9 mouse cellular contexts compared by ENCODE assay signal in the genomic region with DNA sequence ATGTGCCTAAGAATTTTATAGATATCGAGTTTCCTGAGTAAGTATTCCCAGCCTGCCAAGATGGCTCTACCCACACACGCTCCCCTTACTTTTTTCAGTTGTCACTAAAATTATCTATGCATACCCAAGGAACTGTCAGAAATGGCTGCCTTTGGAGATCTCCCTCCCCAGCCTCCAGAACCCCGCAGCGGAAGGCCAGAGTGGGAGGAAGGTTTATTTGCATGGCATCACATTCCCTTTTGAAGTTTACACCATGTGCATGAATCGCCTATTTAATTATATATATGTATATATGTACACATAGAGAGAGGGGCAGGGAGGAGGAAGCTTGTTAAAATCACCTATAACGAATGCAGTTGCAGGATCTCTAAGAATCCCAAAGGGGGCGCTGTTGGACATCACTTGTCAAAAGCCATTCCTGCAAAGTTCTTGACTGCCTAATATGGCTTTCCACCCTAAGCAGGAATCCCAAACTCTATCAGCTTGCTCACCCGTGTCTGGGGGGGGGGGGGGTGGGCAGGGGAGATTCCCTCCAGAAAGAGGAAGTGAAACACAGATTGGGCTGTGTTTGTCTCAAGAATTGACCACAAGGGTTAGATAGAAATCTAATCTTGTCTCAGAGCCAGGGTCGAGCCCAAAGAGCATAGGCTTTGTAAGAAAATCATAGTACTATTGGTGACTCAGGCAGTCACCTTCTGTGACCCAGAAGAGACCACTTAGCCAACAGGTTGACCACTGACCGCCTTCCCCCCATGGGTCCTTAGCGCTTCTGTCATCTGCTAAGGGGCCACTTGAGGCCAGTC. TPM values are rescaled to one million over a fixed set of nuclear protein-coding genes. Genes with fewer than 3 reads are reported as not detected.
A peak's percentile ranks its signal among the peaks of the same experiment; 100 is the strongest.
DNase-seq lines count a peak whose midpoint lies in the region; ATAC-seq and TF ChIP-seq lines count a peak whose summit lies in the region.
"Had no signal": no experiment of that assay in that cellular context is flagged by ENCODE, and none has a peak within 500 bp of the region (broad histone marks: within the 10 kb centered on the region; RNA-seq: fewer than 3 reads in every experiment).

No protein-coding gene starts in this region.

- H3K9ac ChIP-seq in heart, postnatal 0 days (replicated peaks; ENCODE audit: low read depth, low read length): no peak overlapping the region
- no peak overlapping the region for H3K9ac ChIP-seq in heart, embryonic 11.5 days (ENCODE audit: low read depth, low read length)
- H3K9ac ChIP-seq: embryonic facial prominence, embryonic 13.5 days had no signal

- H3K4me1 ChIP-seq in heart, postnatal 0 days (ENCODE audit: control insufficient read depth, insufficient read depth): peaks cover 12% of the 10 kb centered on the region
- peaks cover 9% of the 10 kb centered on the region for H3K4me1 ChIP-seq in heart, embryonic 11.5 days (ENCODE audit: control insufficient read depth, insufficient read depth, low read length)

- no peaks in the 10 kb centered on the region for H3K36me3 ChIP-seq in heart, postnatal 0 days (replicated peaks; ENCODE audit: control insufficient read depth, insufficient read depth, low read length)
- no peaks in the 10 kb centered on the region for H3K36me3 ChIP-seq in heart, embryonic 11.5 days (ENCODE audit: control insufficient read depth, insufficient read depth, low read length)
- peaks cover 27% of the 10 kb centered on the region for H3K36me3 ChIP-seq in splenic B cell, adult 2 months (ENCODE audit: control insufficient read depth, insufficient read depth, low read length, poor library complexity, severe bottlenecking)
- H3K36me3 ChIP-seq: embryonic facial prominence, embryonic 13.5 days had no signal

- 32% methylated on average over 11 of the region's 11 CpGs for WGBS in heart, postnatal 0 days
- 36% methylated on average over 11 of the region's 11 CpGs for WGBS in heart, embryonic 11.5 days (ENCODE audit: insufficient replicate concordance)

- H3K4me2 ChIP-seq in heart, postnatal 0 days (ENCODE audit: low read depth, low read length): no peak overlapping the region
- no peak overlapping the region for H3K4me2 ChIP-seq in heart, embryonic 11.5 days
- H3K4me2 ChIP-seq: embryonic facial prominence, embryonic 13.5 days had no signal

- H3K4me3 ChIP-seq in heart, postnatal 0 days (ENCODE audit: low read depth, low read length): no peak overlapping the region
- no peak overlapping the region for H3K4me3 ChIP-seq in heart, embryonic 11.5 days (ENCODE audit: low read depth, low read length)
- H3K4me3 ChIP-seq: embryonic facial prominence, embryonic 13.5 days had no signal

- ATAC-seq in heart, postnatal 0 days (ENCODE audit: insufficient read depth, low read depth): no peak
- ATAC-seq in heart, embryonic 11.5 days (replicated peaks; ENCODE audit: insufficient number of reproducible peaks, low FRiP score, low TSS enrichment): no peak
- ATAC-seq in hematopoietic stem cell, adult 5-6 weeks (replicated peaks in 1 of 2; ENCODE audit: insufficient read depth in 1 of 2, low FRiP score in 2 of 2, low TSS enrichment in 1 of 2, low read depth in 1 of 2, poor library complexity in 2 of 2, severe bottlenecking in 2 of 2): peak; percentile 58 to 65

- H3K27ac ChIP-seq in heart, postnatal 0 days (ENCODE audit: low read depth): no peak overlapping the region
- no peak overlapping the region for H3K27ac ChIP-seq in heart, embryonic 11.5 days (ENCODE audit: low read depth, low read length)
- H3K27ac ChIP-seq: embryonic facial prominence, embryonic 13.5 days had no signal

- TF ChIP-seq EP300 in heart, postnatal 0 days (IDR thresholded peaks at IDR 0.05; ENCODE audit: low read depth): no peak

- 0 out of 2 replicates have a peak, but pooled peaks cover 7% of the 10 kb centered on the region for H3K27me3 ChIP-seq in heart, postnatal 0 days (ENCODE audit: control insufficient read depth, insufficient read depth, low read length)
- peaks cover 6% of the 10 kb centered on the region for H3K27me3 ChIP-seq in heart, embryonic 11.5 days (ENCODE audit: control insufficient read depth, insufficient read depth, low read length)
- no peaks in the 10 kb centered on the region for H3K27me3 ChIP-seq in splenic B cell, adult 2 months (ENCODE audit: control insufficient read depth, insufficient read depth, low read length, poor library complexity, severe bottlenecking)
- H3K27me3 ChIP-seq: embryonic facial prominence, embryonic 13.5 days had no signal

- DNase-seq in heart, postnatal 0 days (ENCODE audit: low spot score): peak; percentile 78
- DNase-seq in A20 (ENCODE audit: low read depth, low spot score): peak; percentile 91
- peak; percentile 85 for DNase-seq in R1 (ENCODE audit: low read depth, low spot score)
- peak; percentile 56 for DNase-seq in lung, postnatal 14 days
- peak; percentile 96 for DNase-seq in splenic B cell, adult 2 months (ENCODE audit: low read depth, low spot score)
- DNase-seq in cerebellum, adult 11 months: no peak

- no peaks in the 10 kb centered on the region for H3K9me3 ChIP-seq in heart, postnatal 0 days (replicated peaks; ENCODE audit: control insufficient read depth, low read length)
- no peaks in the 10 kb centered on the region for H3K9me3 ChIP-seq in heart, embryonic 11.5 days (replicated peaks; ENCODE audit: control insufficient read depth, low read length)
- H3K9me3 ChIP-seq: embryonic facial prominence, embryonic 13.5 days had no signal

- peak; percentile 68 for TF ChIP-seq CTCF in heart, postnatal 0 days (IDR thresholded peaks at IDR 0.05; ENCODE audit: low read depth)

RNA-seq across cellular contexts. Expression of a gene that starts 37.1 kb away (rescaled TPM):
- total RNA-seq in heart, postnatal 0 days (2014; rRNA removed; ENCODE audit: low replicate concordance): 0.27 and 0.95 TPM in 2 replicates
- 0.12 and 0.14 TPM in 2 replicates for polyA plus RNA-seq in heart, postnatal 0 days (2015; fragmentation: Nextera tagmentation; extraction: Ambion mirVana)
- polyA plus RNA-seq in heart, embryonic 11.5 days (2014; fragmentation: Nextera tagmentation; extraction: Ambion mirVana): 0.19 TPM in 1 of 2 replicates, not detected in the other
- total RNA-seq in hematopoietic stem cell, adult 5-6 weeks (2017): 0.25 TPM in 1 of 2 replicates, not detected in the other

Comparison
In these comparisons a context has a peak if more than half of its experiments do, and no peak if none do; other contexts are left out.
1. ATAC-seq: peak in hematopoietic stem cell, adult 5-6 weeks (2 of 2); none in heart, postnatal 0 days (single experiment) and heart, embryonic 11.5 days (single experiment).